Mouse (Mus musculus): Measurements from ENCODE around the gene Ptger4. TPM values are rescaled to one million over a fixed set of nuclear protein-coding genes. Genes with fewer than 3 reads are reported as not detected.
A peak's percentile ranks its signal among the peaks of the same experiment; 100 is the strongest.

Ptger4 gene
- polyA plus RNA-seq, 1 experiment from 2014 or later: 0.70 TPM

DNA sequence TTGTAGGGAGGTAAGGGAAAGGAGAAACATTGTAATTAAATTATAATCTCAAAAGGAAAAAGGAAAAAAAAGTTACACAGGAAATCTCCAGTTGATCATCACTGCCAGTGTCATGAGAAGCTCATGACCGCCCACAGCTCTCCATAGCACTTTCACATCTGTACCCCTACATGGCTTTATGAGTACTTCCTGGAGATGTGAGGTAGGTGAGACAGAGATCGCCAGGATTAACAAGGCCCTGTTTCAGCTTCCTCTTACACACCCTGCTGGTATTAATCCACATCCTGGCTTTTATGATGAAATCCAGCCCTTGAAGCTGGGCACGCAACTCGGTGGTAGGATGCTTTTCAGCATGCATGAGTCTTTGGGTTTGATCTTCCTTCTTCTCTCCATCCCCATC is 6.2 kb upstream of the Ptger4 start:
- no peak overlapping the region for H3K27ac ChIP-seq (replicated peaks)
- H3K36me3 ChIP-seq: no peaks in the 10 kb centered on the region
- H3K9ac ChIP-seq (replicated peaks): no peak overlapping the region
- no peak overlapping the region for H3K4me2 ChIP-seq (replicated peaks)
- 90% methylated on average over 4 of the region's 4 CpGs for WGBS
- H3K4me1 ChIP-seq: no peaks in the 10 kb centered on the region
- peaks cover 22% of the 10 kb centered on the region for H3K27me3 ChIP-seq
- H3K4me3 ChIP-seq: no peak overlapping the region
- ATAC-seq (ENCODE audit: low FRiP score, low read depth): no peak
- H3K9me3 ChIP-seq: no peaks in the 10 kb centered on the region

DNA sequence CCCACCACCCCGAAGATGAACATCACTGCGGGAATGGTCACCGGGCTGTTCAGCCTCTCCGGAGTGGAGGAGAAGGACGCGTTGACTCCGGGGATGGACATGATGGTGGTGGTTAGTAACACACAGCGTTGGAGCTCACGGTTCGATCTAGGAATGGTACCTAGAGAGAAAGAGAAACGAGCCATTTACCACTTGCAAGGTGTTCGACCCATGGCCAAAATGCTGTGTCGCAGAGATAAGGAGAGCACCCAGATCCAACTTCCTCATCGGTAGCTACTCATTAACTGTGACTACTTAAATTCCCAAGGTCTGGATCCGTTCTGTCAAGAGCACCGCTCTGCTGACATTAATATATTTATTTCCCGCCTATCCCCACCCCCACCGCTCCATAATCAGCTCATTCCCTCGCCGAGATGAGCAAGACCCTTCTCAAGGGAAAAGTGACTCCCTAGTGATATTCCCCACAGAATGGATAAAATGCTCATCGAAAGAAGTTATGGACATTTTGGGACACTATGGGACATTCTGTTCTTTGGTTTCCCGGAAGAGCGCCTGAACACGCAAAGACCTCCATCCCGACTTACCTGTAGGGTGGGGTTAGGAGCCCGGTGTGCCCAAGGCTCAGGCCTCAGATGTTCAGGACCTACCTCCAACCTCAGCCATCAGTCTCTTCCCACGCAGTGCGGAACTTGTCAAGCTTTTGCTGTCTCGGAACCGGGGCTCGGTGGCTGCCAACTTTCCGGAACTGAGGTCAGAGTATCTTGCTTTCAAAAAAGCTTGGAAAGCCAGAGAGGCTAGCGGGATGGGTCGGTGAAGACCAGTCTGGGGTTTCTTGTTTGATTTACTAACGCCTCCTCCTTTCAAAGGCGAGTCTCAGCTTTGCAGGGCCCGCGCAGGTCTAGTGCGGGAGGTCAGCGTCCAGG is 690 bp downstream of the Ptger4 start:
- peak; percentile 6; the same call in 1 of the 2 replicates for ATAC-seq (ENCODE audit: low FRiP score, low read depth)
- 6% methylated on average over 40 of the region's 40 CpGs for WGBS
- Histone ChIP-seq H3K4me2 (replicated peaks) (peak overlapping the region; percentile 95), H3K27ac (replicated peaks) (no peak overlapping the region), H3K36me3 (no peaks in the 10 kb centered on the region), H3K4me1 (peaks cover 30% of the 10 kb centered on the region), H3K27me3 (peaks cover 67% of the 10 kb centered on the region), H3K9ac (replicated peaks) (no peak overlapping the region; the same call in 1 of the 2 replicates), H3K9me3 (no peaks in the 10 kb centered on the region), H3K4me3 (peak overlapping the region; percentile 52)

DNA sequence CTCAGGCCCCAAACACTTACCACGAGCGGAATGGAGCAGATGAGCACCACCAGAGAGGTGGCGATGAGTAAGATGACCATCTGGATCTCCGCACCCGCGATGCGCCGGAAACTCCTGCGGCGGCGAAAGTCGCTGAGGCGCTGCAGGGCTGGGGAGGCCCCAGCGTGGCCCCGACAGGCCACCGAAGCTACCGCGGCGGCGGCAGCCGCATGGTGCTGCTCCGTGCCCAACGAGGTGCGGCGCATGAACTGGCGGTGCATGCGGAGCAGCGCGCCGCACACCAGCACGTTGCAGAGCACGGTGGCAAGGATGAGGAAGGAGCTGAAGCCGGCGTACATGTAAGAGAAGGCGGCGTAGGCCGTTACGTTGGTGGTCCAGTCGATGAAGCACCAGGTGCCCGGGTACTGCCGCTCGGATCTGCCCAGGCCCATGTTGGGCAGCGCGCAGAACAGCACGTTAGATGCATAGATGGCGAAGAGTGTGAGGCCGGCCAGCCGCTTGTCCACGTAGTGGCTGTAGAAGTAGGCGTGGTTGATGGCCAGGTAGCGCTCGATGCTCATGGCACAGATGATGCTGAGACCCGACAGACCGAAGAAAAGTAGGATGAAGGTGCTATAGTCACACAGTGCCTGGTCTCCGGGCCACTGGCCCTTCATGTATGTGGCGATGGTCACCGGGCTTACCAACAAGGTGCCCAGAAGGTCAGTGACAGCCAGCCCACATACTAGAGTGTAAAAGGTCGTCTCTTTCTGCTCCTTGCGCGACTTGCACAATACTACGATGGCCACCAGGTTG is 1.5 kb downstream of the Ptger4 start:
- peaks cover 64% of the 10 kb centered on the region for H3K27me3 ChIP-seq
- no peaks in the 10 kb centered on the region for H3K36me3 ChIP-seq

DNA sequence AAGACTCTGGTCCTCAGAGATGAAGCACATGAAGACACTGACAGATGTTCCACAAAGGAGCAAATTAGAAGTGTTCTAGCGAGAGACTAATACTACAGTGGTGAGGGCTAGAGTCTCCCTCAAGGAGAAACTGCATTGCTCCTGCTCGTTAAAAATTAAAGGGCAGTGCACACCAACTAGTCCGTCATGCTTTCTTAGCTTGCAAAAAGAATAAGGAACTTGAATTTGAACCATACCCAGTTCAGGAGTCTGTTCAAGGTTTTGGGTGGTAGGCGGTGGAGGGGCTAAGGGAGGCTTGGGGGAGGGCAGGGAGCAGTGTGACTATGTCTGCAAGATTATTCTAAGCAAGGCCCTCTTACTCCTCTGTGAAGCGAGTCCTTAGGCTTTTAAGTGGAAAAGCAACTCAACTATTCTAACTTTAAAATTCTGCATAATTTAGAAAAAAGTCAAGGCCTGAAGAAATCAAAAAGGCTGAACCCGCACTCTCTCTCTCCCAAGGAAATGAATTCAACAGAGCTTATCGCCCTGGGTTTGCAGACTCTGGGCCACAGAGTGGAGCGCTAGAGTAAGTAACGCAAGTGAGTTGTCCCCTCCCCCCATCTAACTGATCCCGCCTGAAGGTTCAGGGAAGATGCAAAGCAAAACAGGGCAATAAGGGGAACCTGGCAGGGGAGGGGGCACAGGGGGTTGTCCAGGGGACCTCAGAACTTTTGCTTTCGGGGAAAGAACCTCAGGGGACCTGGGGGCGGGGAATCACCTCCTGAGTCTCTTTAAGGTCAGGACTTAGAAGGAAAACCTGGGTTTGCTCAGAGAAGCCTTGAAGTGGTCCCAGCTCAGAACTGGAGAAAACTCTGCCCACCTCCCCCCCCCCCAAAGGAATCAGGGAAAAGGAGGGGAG is 2.4 kb downstream of the Ptger4 start:
- 22% methylated on average over 12 of the region's 12 CpGs for WGBS
- no peak overlapping the region for H3K27ac ChIP-seq (replicated peaks)
- H3K9me3 ChIP-seq: no peaks in the 10 kb centered on the region
- peak overlapping the region; percentile 49; the same call in 1 of the 2 replicates for H3K9ac ChIP-seq (replicated peaks)
- peaks cover 30% of the 10 kb centered on the region for H3K4me1 ChIP-seq
- peak overlapping the region; percentile 52 for H3K4me3 ChIP-seq
- peaks cover 60% of the 10 kb centered on the region for H3K27me3 ChIP-seq
- peak overlapping the region; percentile 95 for H3K4me2 ChIP-seq (replicated peaks)
- ATAC-seq (ENCODE audit: low FRiP score, low read depth): peak; percentile 10; the same call in 1 of the 2 replicates
- H3K36me3 ChIP-seq: no peaks in the 10 kb centered on the region

More for the DNA sequence above, 1.5 kb downstream of the Ptger4 start:
- H3K9ac ChIP-seq (replicated peaks): peak overlapping the region; percentile 49
- peak overlapping the region; percentile 52 for H3K4me3 ChIP-seq
- H3K9me3 ChIP-seq: no peaks in the 10 kb centered on the region
- H3K27ac ChIP-seq (replicated peaks): no peak overlapping the region
- H3K4me1 ChIP-seq: peaks cover 30% of the 10 kb centered on the region
- H3K4me2 ChIP-seq (replicated peaks): peak overlapping the region; percentile 95
- 3% methylated on average over 61 of the region's 61 CpGs for WGBS
- ATAC-seq (ENCODE audit: low FRiP score, low read depth): peak; percentile 42

DNA sequence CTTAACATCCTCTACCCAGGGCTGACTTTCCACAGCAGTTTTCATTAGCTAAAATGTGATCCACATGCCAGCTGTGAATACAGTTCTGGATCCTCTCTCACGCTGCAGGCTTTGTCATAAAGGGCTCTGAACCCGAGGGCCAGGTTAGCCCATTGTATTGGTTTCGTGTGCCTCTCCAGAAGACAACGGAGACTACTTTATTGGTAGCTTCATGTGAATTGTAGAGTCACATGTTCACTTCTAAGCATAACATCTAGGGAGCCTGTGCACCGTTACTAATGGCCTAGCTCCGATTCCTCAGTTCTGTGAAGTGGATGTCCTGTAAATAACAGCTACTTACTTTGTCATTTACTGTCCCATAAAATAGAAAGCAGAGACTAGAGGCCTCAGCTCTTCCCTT is 3.6 kb downstream of the Ptger4 start:
- no peak overlapping the region for H3K4me2 ChIP-seq (replicated peaks)
- no peak overlapping the region for H3K27ac ChIP-seq (replicated peaks)
- peaks cover 30% of the 10 kb centered on the region for H3K4me1 ChIP-seq
- peaks cover 52% of the 10 kb centered on the region for H3K27me3 ChIP-seq
- H3K9ac ChIP-seq (replicated peaks): no peak overlapping the region
- no peaks in the 10 kb centered on the region for H3K9me3 ChIP-seq
- no peaks in the 10 kb centered on the region for H3K36me3 ChIP-seq
- whole genome bisulfite sequencing: 79% methylated on average over 6 of the region's 6 CpGs
- H3K4me3 ChIP-seq: no peak overlapping the region
- ATAC-seq (ENCODE audit: low FRiP score, low read depth): no peak

DNA sequence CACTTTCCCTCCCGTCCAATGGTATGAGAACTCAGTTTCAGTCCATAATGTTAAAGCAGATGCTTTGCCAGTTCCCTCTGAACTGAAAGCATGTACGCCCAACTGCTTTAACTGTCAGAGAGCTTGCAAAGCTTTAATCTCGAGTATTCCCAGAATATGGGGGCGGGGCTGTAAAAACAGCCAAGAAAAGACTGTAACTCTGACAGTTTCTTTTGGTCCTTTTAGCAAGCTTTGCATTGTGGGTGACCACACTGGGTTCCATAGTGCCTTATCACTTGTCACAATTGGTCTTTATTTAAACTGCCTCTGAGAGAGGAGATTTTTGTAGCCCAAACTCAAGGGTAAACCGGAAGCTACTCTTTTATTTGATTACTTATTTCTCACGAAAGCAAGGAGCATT is 4.1 kb downstream of the Ptger4 start:
- Histone ChIP-seq H3K9me3 (no peaks in the 10 kb centered on the region), H3K4me3 (no peak overlapping the region), H3K36me3 (no peaks in the 10 kb centered on the region), H3K27ac (replicated peaks) (no peak overlapping the region), H3K9ac (replicated peaks) (no peak overlapping the region), H3K4me2 (replicated peaks) (no peak overlapping the region), H3K4me1 (peaks cover 30% of the 10 kb centered on the region), H3K27me3 (peaks cover 48% of the 10 kb centered on the region)
- ATAC-seq (ENCODE audit: low FRiP score, low read depth): no peak
- WGBS: 79% methylated on average over 6 of the region's 6 CpGs

DNA sequence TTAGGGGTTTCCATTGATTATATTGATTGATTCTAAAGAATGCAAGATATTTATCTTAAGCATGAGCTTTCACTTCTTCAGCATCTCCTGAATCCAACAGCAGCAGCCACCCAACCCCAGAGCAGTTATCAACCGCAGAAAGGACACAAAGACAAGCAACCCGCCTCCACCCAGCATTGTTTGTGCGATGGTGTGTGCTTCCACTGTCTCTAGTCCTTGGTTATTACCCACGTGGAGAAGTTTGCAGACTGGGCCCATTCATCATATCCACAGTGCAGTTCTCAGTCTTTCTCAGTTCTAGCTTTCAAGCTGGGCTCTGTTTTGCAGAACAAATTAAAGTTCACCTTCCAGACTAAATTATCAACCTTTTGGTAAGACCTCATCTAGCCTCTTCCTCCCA is 4.6 kb downstream of the Ptger4 start:
- H3K4me1 ChIP-seq: peaks cover 27% of the 10 kb centered on the region
- H3K4me2 ChIP-seq (replicated peaks): no peak overlapping the region
- H3K9me3 ChIP-seq: no peaks in the 10 kb centered on the region
- H3K27ac ChIP-seq (replicated peaks): no peak overlapping the region
- no peaks in the 10 kb centered on the region for H3K36me3 ChIP-seq
- no peak overlapping the region for H3K4me3 ChIP-seq
- H3K27me3 ChIP-seq: peaks cover 42% of the 10 kb centered on the region
- no peak overlapping the region for H3K9ac ChIP-seq (replicated peaks)
- ATAC-seq (ENCODE audit: low FRiP score, low read depth): no peak
- WGBS: 73% methylated on average over 4 of the region's 4 CpGs

DNA sequence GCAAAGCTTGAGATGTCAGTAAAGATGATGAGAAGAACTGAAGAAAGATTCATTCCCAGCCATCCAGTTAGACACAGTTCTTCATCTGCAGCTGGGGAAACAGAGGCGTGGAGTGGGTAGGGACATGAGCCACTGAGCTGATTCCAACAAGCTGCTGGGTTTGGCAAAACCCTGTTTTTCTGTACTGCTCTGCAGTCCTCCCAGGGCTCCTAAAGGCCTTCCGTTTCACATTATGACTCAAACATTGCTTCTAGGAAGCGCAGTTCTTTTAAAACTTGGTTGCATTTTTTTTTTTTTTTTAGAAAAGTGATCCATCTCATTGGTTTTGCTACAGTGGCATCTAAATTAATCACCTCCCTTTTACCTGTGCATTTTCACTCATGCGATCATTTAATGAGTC is 5.4 kb downstream of the Ptger4 start:
- H3K4me1 ChIP-seq: peaks cover 19% of the 10 kb centered on the region
- no peak overlapping the region for H3K4me2 ChIP-seq (replicated peaks)
- no peak overlapping the region for H3K9ac ChIP-seq (replicated peaks)
- H3K4me3 ChIP-seq: no peak overlapping the region
- no peaks in the 10 kb centered on the region for H3K9me3 ChIP-seq
- H3K27me3 ChIP-seq: peaks cover 34% of the 10 kb centered on the region
- no peak overlapping the region for H3K27ac ChIP-seq (replicated peaks)
- WGBS: 88% methylated on average over 4 of the region's 4 CpGs
- ATAC-seq (ENCODE audit: low FRiP score, low read depth): no peak
- no peaks in the 10 kb centered on the region for H3K36me3 ChIP-seq

DNA sequence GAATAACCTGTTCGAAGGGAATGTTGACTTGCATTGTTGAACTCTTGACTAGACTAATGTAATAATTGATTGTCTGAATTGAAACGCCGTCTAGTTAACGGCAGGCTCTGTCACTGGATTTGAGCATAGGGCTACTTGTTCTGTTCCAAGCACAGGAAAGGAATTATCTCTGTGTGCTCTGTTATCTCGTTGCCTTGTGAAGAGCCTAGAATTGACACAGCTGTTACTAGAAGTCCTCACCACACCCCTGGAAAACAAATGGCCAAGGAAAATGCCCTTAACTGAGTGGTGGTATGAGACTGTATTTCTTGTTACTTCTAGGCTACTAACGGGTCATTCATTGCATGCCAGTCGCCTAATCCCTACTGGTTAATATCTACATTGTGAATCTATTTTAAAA is 5.9 kb downstream of the Ptger4 start:
- Histone ChIP-seq H3K27ac (replicated peaks) (no peak overlapping the region), H3K9me3 (no peaks in the 10 kb centered on the region), H3K4me3 (no peak overlapping the region), H3K4me1 (peaks cover 15% of the 10 kb centered on the region), H3K27me3 (peaks cover 30% of the 10 kb centered on the region), H3K9ac (replicated peaks) (no peak overlapping the region), H3K36me3 (no peaks in the 10 kb centered on the region), H3K4me2 (replicated peaks) (no peak overlapping the region)
- 83% methylated on average over 7 of the region's 7 CpGs for WGBS
- ATAC-seq (ENCODE audit: low FRiP score, low read depth): no peak

DNA sequence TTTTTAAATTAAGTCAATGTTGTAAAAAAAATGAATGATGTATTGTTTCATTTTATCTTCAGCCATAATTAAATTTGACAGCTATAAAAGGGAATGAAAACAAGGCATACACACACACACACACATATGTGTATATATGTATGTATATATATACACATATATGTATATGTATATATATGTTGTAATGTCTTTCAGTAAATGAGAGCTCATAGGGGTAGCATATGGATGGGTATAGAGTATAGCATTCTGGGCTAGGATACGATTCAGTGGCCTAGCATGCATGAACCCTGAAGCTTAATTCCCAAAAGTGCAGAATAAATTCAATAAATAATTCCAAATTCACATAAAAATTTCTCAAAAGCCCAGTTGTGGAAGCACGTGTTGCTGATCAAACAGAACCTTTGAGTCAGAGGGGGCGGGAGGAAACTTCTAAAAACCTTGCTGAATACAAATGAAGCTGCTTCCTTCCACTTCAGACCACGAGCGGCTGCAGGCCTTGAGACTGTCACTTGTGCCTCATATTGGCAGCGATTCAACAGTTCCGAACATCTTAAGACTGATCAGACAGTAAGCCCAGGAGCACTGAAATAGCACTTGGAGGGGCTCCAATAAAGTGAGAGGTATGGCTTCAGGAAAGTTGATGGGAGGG is 6.9 kb downstream of the Ptger4 start:
- WGBS: 64% methylated on average over 7 of the region's 7 CpGs
- H3K4me3 ChIP-seq: no peak overlapping the region
- H3K4me1 ChIP-seq: peaks cover 5% of the 10 kb centered on the region
- no peaks in the 10 kb centered on the region for H3K36me3 ChIP-seq
- H3K4me2 ChIP-seq (replicated peaks): no peak overlapping the region
- no peak overlapping the region for H3K27ac ChIP-seq (replicated peaks)
- peak; percentile 38; the same call in 1 of the 2 replicates for ATAC-seq (ENCODE audit: low FRiP score, low read depth)
- H3K9ac ChIP-seq (replicated peaks): no peak overlapping the region
- peaks cover 20% of the 10 kb centered on the region for H3K27me3 ChIP-seq
- H3K9me3 ChIP-seq: no peaks in the 10 kb centered on the region

DNA sequence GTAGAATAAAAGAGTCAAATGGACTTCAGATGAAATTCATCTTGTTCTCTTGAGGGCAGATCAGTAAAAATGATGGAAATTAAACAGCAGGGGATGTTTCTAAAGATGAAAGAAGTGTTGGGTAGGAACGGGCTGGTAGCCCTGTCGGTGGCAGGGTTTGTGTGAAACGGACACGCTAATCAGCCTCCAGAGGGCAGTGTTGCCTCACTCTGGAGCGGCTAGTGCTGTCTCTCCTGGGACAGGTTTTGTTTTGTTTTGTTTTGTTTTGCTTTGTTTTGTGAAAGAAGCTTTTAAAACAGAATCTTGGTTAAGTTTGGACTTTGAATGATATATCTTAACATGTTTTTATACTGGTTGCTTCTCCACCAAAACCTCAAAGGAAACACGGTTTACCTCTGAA is 7.4 kb downstream of the Ptger4 start:
- H3K27ac ChIP-seq (replicated peaks): no peak overlapping the region
- ATAC-seq (ENCODE audit: low FRiP score, low read depth): peak; percentile 79; the same call in 1 of the 2 replicates

More for the DNA sequence above, 7.4 kb downstream of the Ptger4 start:
- WGBS: 16% methylated on average over 6 of the region's 6 CpGs
- H3K36me3 ChIP-seq: no peaks in the 10 kb centered on the region
- peaks cover 14% of the 10 kb centered on the region for H3K27me3 ChIP-seq
- H3K4me3 ChIP-seq: no peak overlapping the region
- no peaks in the 10 kb centered on the region for H3K9me3 ChIP-seq
- no peak overlapping the region for H3K4me2 ChIP-seq (replicated peaks)
- H3K9ac ChIP-seq (replicated peaks): no peak overlapping the region
- no peaks in the 10 kb centered on the region for H3K4me1 ChIP-seq
